Mouse (Mus musculus): ENCODE data around the gene Prss22. TPM values are rescaled to one million over a fixed set of nuclear protein-coding genes. Genes with fewer than 3 reads are reported as not detected.

The Prss22 gene
- 0.24 TPM in 1 of 2 replicates, not detected in the other for polyA plus RNA-seq (2012; rRNA removed)

GRCm38 (mm10) chr17:23997901-23998300 is at the start of gene Prss22:
Gene Prss22 (minus strand): TSS chr17:23998100.

GRCm38 (mm10) chr17:24037844-24038243 is 39.9 kb upstream of the Prss22 start, which contains the start of gene Prss27:
Gene Prss27 (plus strand): TSS chr17:24038144.

GRCm38 (mm10) chr17:23980297-23980909 is 17.5 kb downstream of the Prss22 start, which contains the start of gene Prss30:
Gene Prss30 (minus strand): TSS chr17:23980566.

GRCm38 (mm10) chr17:23955174-23955573 is 42.7 kb downstream of the Prss22 start, which contains the start of gene Sbpl:
Gene Sbpl (minus strand): TSS chr17:23955274.

Other genes with a start within 250 kb of the Prss22 start
- 97.4 and 99.1 TPM in 2 replicates for gene Flywch1, start 226.5 kb downstream of the Prss22 start, polyA plus RNA-seq (2012; rRNA removed)
- 44.8 and 54.5 TPM in 2 replicates for gene Flywch2, start 212.0 kb downstream of the Prss22 start, polyA plus RNA-seq (2012; rRNA removed)
- gene Srrm2, start 207.6 kb downstream of the Prss22 start, polyA plus RNA-seq (2012; rRNA removed), result 634 and 697 TPM in 2 replicates
- 905 and 997 TPM in 2 replicates for gene Elob, start 169.0 kb downstream of the Prss22 start, polyA plus RNA-seq (2012; rRNA removed)
- gene Prss33, start 162.0 kb downstream of the Prss22 start, polyA plus RNA-seq (2012; rRNA removed), result 0.31 and 0.74 TPM in 2 replicates
- gene Prss32, start 154.2 kb downstream of the Prss22 start, polyA plus RNA-seq (2012; rRNA removed), result 0.10 and 0.16 TPM in 2 replicates
- 1.9 TPM in 2 replicates for gene Prss41, start 153.9 kb downstream of the Prss22 start, polyA plus RNA-seq (2012; rRNA removed)
- not detected in 2 replicates for gene Prss21, start 130.0 kb downstream of the Prss22 start, polyA plus RNA-seq (2012; rRNA removed)
- gene Dcpp1, start 117.2 kb downstream of the Prss22 start, polyA plus RNA-seq (2012; rRNA removed), result 0.23 TPM in 1 of 2 replicates, not detected in the other
- gene Dcpp2, start 117.2 kb downstream of the Prss22 start, polyA plus RNA-seq (2012; rRNA removed), result not detected in 2 replicates
- gene Dcpp3, start 80.6 kb downstream of the Prss22 start, polyA plus RNA-seq (2012; rRNA removed), result 0.33 TPM in 1 of 2 replicates, not detected in the other
- not detected in 2 replicates for gene Sbp, start 56.4 kb downstream of the Prss22 start, polyA plus RNA-seq (2012; rRNA removed)
- gene Sbpl, start 42.8 kb downstream of the Prss22 start, polyA plus RNA-seq (2012; rRNA removed), result not detected in 2 replicates
- gene Prss30, start 17.5 kb downstream of the Prss22 start, polyA plus RNA-seq (2012; rRNA removed), result 0.04 TPM in 1 of 2 replicates, not detected in the other
- gene Prss27, start 40.0 kb upstream of the Prss22 start, polyA plus RNA-seq (2012; rRNA removed), result 0.16 TPM in 1 of 2 replicates, not detected in the other
- 62.4 and 69.4 TPM in 2 replicates for gene Kctd5, start 75.4 kb upstream of the Prss22 start, polyA plus RNA-seq (2012; rRNA removed)
- gene Pdpk1, start 152.8 kb upstream of the Prss22 start, polyA plus RNA-seq (2012; rRNA removed), result 26.1 and 27.1 TPM in 2 replicates
- gene Amdhd2, start 165.7 kb upstream of the Prss22 start, polyA plus RNA-seq (2012; rRNA removed), result 32.9 and 37.8 TPM in 2 replicates
- gene Atp6v0c, start 171.6 kb upstream of the Prss22 start, polyA plus RNA-seq (2012; rRNA removed), result 897 and 975 TPM in 2 replicates
- gene Tbc1d24, start 207.5 kb upstream of the Prss22 start, polyA plus RNA-seq (2012; rRNA removed), result 50.4 and 57.9 TPM in 2 replicates
- gene Ntn3, start 211.4 kb upstream of the Prss22 start, polyA plus RNA-seq (2012; rRNA removed), result 8.3 and 11.3 TPM in 2 replicates
- 29.6 and 34.7 TPM in 2 replicates for gene Tedc2, start 222.8 kb upstream of the Prss22 start, polyA plus RNA-seq (2012; rRNA removed)